Mouse (Mus musculus) liver, embryonic 14.5 days (tissue): Measurements from ENCODE around the gene Gm2001. TPM values are rescaled to one million over a fixed set of nuclear protein-coding genes. Genes with fewer than 3 reads are reported as not detected.
"Not testable (repeated sequence)": the region's sequence is repeated elsewhere in the genome, so short reads cannot be mapped to it uniquely, and the experiment has no call there.

ENCODE experiments used
- ATAC-seq: fragments of 200-750 bp; cut with Nextera tagmentation; 2 replicates; pipeline ENCODE4 v1.8.0; 2017; ENCODE audit warnings: moderate number of reproducible peaks, mild to moderate bottlenecking, moderate library complexity; ENCODE audit not compliant: insufficient read depth
- DNase-seq, 3 experiments: peaks; one replicate each; pipeline ENCODE4 v3.0.0-alpha.2; 2012 to 2013; ENCODE audit warnings: low read depth in 3 of 3, low spot score in 3 of 3
- H3K27ac ChIP-seq: fragments of 300-500 bp; sonication (generic); 2 replicates; pipeline ENCODE4 v1.5.1; 2014; ENCODE audit warnings: moderate library complexity, mild to moderate bottlenecking, control low read depth, inconsistent platforms
- H3K27me3 ChIP-seq: fragments of 300-500 bp; sonication (generic); 2 replicates; pipeline ENCODE4 v1.6.1; 2014; ENCODE audit warnings: mild to moderate bottlenecking, low read length, moderate library complexity; ENCODE audit not compliant: control insufficient read depth, insufficient read depth
- H3K36me3 ChIP-seq: fragments of 300-500 bp; sonication (generic); replicated peaks from 2 replicates; pipeline ENCODE4 v1.6.1; 2014; ENCODE audit warnings: low read depth; ENCODE audit not compliant: control insufficient read depth, insufficient read depth
- H3K4me1 ChIP-seq, 2 experiments: fragments of 200-500 bp in 1 of 2; fragments of 300-500 bp in 1 of 2; sonication (generic) in 1 of 2; replicated peaks; 2 replicates each; pipeline ENCODE4 v1.6.1; 2012 to 2014; ENCODE audit warnings: antibody characterized with exemption in 1 of 2, inconsistent platforms in 1 of 2, low read length in 1 of 2; ENCODE audit not compliant: control insufficient read depth in 2 of 2, insufficient read depth in 2 of 2
- H3K4me2 ChIP-seq: fragments of 300-500 bp; sonication (generic); 2 replicates; pipeline ENCODE4 v1.6.1; 2014; ENCODE audit warnings: low read depth, mild to moderate bottlenecking, control low read depth, moderate library complexity
- H3K4me3 ChIP-seq, 2 experiments: fragments of 200-500 bp in 1 of 2; fragments of 300-500 bp in 1 of 2; sonication (generic) in 1 of 2; 2 replicates each; pipeline ENCODE4 v1.5.1; 2012 to 2014; ENCODE audit warnings: low read depth in 2 of 2, low read length in 2 of 2, mild to moderate bottlenecking in 2 of 2, control low read depth in 1 of 2, inconsistent platforms in 1 of 2, moderate library complexity in 1 of 2; ENCODE audit not compliant: insufficient read depth in 1 of 2
- H3K9ac ChIP-seq: fragments of 300-500 bp; sonication (generic); replicated peaks from 2 replicates; pipeline ENCODE4 v1.6.1; 2014; ENCODE audit warnings: mild to moderate bottlenecking, control low read depth, moderate library complexity
- H3K9me3 ChIP-seq: fragments of 300-500 bp; sonication (generic); 2 replicates; pipeline ENCODE4 v1.6.1; 2016; ENCODE audit warnings: low read length, mixed read lengths; ENCODE audit not compliant: control insufficient read depth
- WGBS: fragments of 180-500 bp; shearing (Covaris S2); extraction: QIAGEN DNeasy Blood & Tissue Kit; methylation state at CpG from one replicate; pipeline ENCODE4 v1.1.7; 2014; ENCODE audit not compliant: insufficient replicate concordance; 5-methylcytosine and 5-hydroxymethylcytosine counted together
- polyA plus RNA-seq, 2 experiments: library from polyadenylated mRNA; depleted of rRNA in 1 of 2; stranded (reverse) in 1 of 2; unstranded in 1 of 2; fragments of >200 nt; fragmentation: Nextera tagmentation in 1 of 2; extraction: Ambion mirVana in 1 of 2; gene quantifications; 2 replicates each; pipeline versions ENCODE4 v1.2.1 to v1.2.3; 2012 to 2014

Gm2001 gene
- polyA plus RNA-seq, 2 experiments, result not detected

GRCm38 (mm10) chr12:87797971-87798370 lies 44.2 kb downstream of the Gm2001 start:
- not testable (repeated sequence) for ATAC-seq, H3K4me2 ChIP-seq

GRCm38 (mm10) chr12:87795212-87795611 lies 46.9 kb downstream of the Gm2001 start, which contains the start of gene Gm21936:
TSS of gene Gm21936 (plus strand) at chr12:87795512.
- 50% methylated on average over 1 of the region's 1 CpGs for WGBS
- H3K4me2 ChIP-seq, ATAC-seq, H3K9me3 ChIP-seq, DNase-seq, H3K4me3 ChIP-seq, H3K27ac ChIP-seq, H3K27me3 ChIP-seq, H3K36me3 ChIP-seq, H3K9ac ChIP-seq, H3K4me1 ChIP-seq: not testable (repeated sequence)

More at GRCm38 (mm10) chr12:87797971-87798370, 44.2 kb downstream of the Gm2001 start:
- H3K27ac ChIP-seq, H3K36me3 ChIP-seq, H3K4me3 ChIP-seq, DNase-seq, H3K4me1 ChIP-seq, H3K27me3 ChIP-seq, H3K9ac ChIP-seq, H3K9me3 ChIP-seq: not testable (repeated sequence)
- 66% methylated on average over 5 of the region's 5 CpGs for WGBS

Other genes with a start within 250 kb of the Gm2001 start
- gene Oog1, start 239.7 kb downstream of the Gm2001 start, polyA plus RNA-seq (2012; rRNA removed), result not detected in 2 replicates
- not detected in 2 replicates for gene Oog1, start 239.7 kb downstream of the Gm2001 start, polyA plus RNA-seq (2014; fragmentation: Nextera tagmentation; extraction: Ambion mirVana)
- gene Gm4027, start 223.5 kb downstream of the Gm2001 start, polyA plus RNA-seq (2012; rRNA removed), result not detected in 2 replicates
- gene Gm4027, start 223.5 kb downstream of the Gm2001 start, polyA plus RNA-seq (2014; fragmentation: Nextera tagmentation; extraction: Ambion mirVana), result not detected in 2 replicates
- not detected in 2 replicates for gene Gm16381, start 197.7 kb downstream of the Gm2001 start, polyA plus RNA-seq (2012; rRNA removed)
- gene Gm16381, start 197.7 kb downstream of the Gm2001 start, polyA plus RNA-seq (2014; fragmentation: Nextera tagmentation; extraction: Ambion mirVana), result not detected in 2 replicates
- not detected in 2 replicates for gene Gm21319, start 66.6 kb downstream of the Gm2001 start, polyA plus RNA-seq (2012; rRNA removed)
- gene Gm21319, start 66.6 kb downstream of the Gm2001 start, polyA plus RNA-seq (2014; fragmentation: Nextera tagmentation; extraction: Ambion mirVana), result not detected in 2 replicates
- gene Gm21936, start 46.8 kb downstream of the Gm2001 start, polyA plus RNA-seq (2012; rRNA removed), result not detected in 2 replicates
- gene Gm21936, start 46.8 kb downstream of the Gm2001 start, polyA plus RNA-seq (2014; fragmentation: Nextera tagmentation; extraction: Ambion mirVana), result not detected in 2 replicates
- not detected in 2 replicates for gene BB287469, start 25.8 kb downstream of the Gm2001 start, polyA plus RNA-seq (2012; rRNA removed)
- gene BB287469, start 25.8 kb downstream of the Gm2001 start, polyA plus RNA-seq (2014; fragmentation: Nextera tagmentation; extraction: Ambion mirVana), result not detected in 2 replicates
- not detected in 2 replicates for gene Gm2016, start 31.7 kb upstream of the Gm2001 start, polyA plus RNA-seq (2012; rRNA removed)
- gene Gm2016, start 31.7 kb upstream of the Gm2001 start, polyA plus RNA-seq (2014; fragmentation: Nextera tagmentation; extraction: Ambion mirVana), result not detected in 2 replicates
- not detected in 2 replicates for gene Gm2022, start 53.0 kb upstream of the Gm2001 start, polyA plus RNA-seq (2012; rRNA removed)
- gene Gm2022, start 53.0 kb upstream of the Gm2001 start, polyA plus RNA-seq (2014; fragmentation: Nextera tagmentation; extraction: Ambion mirVana), result not detected in 2 replicates
- gene Gm2035, start 77.5 kb upstream of the Gm2001 start, polyA plus RNA-seq (2012; rRNA removed), result not detected in 2 replicates
- not detected in 2 replicates for gene Gm2035, start 77.5 kb upstream of the Gm2001 start, polyA plus RNA-seq (2014; fragmentation: Nextera tagmentation; extraction: Ambion mirVana)
- not detected in 2 replicates for gene Gm2042, start 111.7 kb upstream of the Gm2001 start, polyA plus RNA-seq (2012; rRNA removed)
- gene Gm2042, start 111.7 kb upstream of the Gm2001 start, polyA plus RNA-seq (2014; fragmentation: Nextera tagmentation; extraction: Ambion mirVana), result not detected in 2 replicates
- not detected in 2 replicates for gene Gm2075, start 169.5 kb upstream of the Gm2001 start, polyA plus RNA-seq (2012; rRNA removed)
- gene Gm2075, start 169.5 kb upstream of the Gm2001 start, polyA plus RNA-seq (2014; fragmentation: Nextera tagmentation; extraction: Ambion mirVana), result not detected in 2 replicates
- not detected in 2 replicates for gene Gm6803, start 176.4 kb upstream of the Gm2001 start, polyA plus RNA-seq (2012; rRNA removed)
- gene Gm6803, start 176.4 kb upstream of the Gm2001 start, polyA plus RNA-seq (2014; fragmentation: Nextera tagmentation; extraction: Ambion mirVana), result not detected in 2 replicates
- gene Gm2056, start 184.7 kb upstream of the Gm2001 start, polyA plus RNA-seq (2012; rRNA removed), result not detected in 2 replicates
- gene Gm2056, start 184.7 kb upstream of the Gm2001 start, polyA plus RNA-seq (2014; fragmentation: Nextera tagmentation; extraction: Ambion mirVana), result not detected in 2 replicates
- not detected in 2 replicates for gene Gm16368, start 241.4 kb upstream of the Gm2001 start, polyA plus RNA-seq (2012; rRNA removed)
- gene Gm16368, start 241.4 kb upstream of the Gm2001 start, polyA plus RNA-seq (2014; fragmentation: Nextera tagmentation; extraction: Ambion mirVana), result not detected in 2 replicates